Mouse (Mus musculus) gastrocnemius, postnatal 36 days (tissue): Measurements from ENCODE around the gene Zfhx3. TPM values are rescaled to one million over a fixed set of nuclear protein-coding genes. Genes with fewer than 3 reads are reported as not detected.
A peak's percentile ranks its signal among the peaks of the same experiment; 100 is the strongest.

Experiments used
- DNase-seq, 2 experiments: peaks; one replicate each; pipeline ENCODE4 v3.0.0; 2022
- intact Hi-C: fragments of 180-260 bp; cut with DNase I; formaldehyde crosslinking; loops from one replicate; pipeline ENCODE4 v1.15.1; 2025
- total RNA-seq, 2 experiments: library from RNA; stranded (reverse); gene quantifications; 2 replicates each; pipeline ENCODE4 v1.2.3; 2021

Zfhx3 gene
- total RNA-seq, 2 experiments from 2014 or later = 12.7 to 13.4 TPM

DNA sequence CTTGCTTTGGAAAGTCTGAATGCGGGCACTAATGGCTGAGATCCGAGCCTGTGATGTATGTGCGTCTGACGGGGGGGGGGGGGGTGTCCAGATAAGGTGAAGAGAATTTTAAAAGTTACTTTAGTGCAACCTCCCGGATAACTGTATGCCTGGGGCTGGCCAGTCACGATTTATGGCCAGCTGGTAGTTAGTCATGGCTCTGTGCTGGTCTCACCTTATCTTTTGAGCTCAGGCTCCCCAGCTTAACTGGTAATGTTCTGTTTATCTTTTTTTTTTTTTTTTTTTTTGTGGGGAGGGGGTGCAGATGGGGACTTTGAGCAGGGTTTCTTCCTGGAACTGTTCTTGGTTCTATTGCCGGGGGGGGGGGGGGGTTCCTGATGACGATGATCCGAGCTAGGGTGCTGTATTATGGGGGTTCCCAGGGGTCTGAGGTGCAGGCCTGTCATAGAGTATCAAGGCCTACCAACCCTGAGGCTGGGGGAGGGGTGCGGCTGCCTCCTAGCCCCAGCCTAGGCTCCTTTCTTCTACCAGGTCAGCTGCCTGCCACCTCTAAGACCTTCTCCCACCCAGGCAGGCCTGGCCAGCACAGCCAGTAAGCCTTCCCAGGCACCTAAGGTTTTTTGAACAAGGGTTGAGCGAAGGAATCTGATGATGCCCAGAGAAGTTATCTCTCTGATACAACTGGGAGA lies 782.5 kb downstream of the Zfhx3 start:
- intact Hi-C loops = no loop called here

GRCm38 (mm10) chr8:108725631-108726030 lies 783.2 kb downstream of the Zfhx3 start:
- DNase-seq = no peak
- intact Hi-C loops = no loop called here

More for the DNA sequence above, 782.5 kb downstream of the Zfhx3 start:
- no peak for DNase-seq

- no peak for DNase-seq
- intact Hi-C loops = no loop called here
Measured at GRCm38 (mm10) chr8:108726541-108727241, 784.2 kb downstream of the Zfhx3 start.

- intact Hi-C loops = no loop called here
- no peak for DNase-seq
Measured at GRCm38 (mm10) chr8:108729169-108729568, 786.7 kb downstream of the Zfhx3 start.

GRCm38 (mm10) chr8:108729667-108730329 lies 787.4 kb downstream of the Zfhx3 start:
- intact Hi-C loops = no loop called here
- DNase-seq = no peak

- intact Hi-C loops = no loop called here
- no peak for DNase-seq
Measured at GRCm38 (mm10) chr8:108730907-108731440, 788.5 kb downstream of the Zfhx3 start.

DNA sequence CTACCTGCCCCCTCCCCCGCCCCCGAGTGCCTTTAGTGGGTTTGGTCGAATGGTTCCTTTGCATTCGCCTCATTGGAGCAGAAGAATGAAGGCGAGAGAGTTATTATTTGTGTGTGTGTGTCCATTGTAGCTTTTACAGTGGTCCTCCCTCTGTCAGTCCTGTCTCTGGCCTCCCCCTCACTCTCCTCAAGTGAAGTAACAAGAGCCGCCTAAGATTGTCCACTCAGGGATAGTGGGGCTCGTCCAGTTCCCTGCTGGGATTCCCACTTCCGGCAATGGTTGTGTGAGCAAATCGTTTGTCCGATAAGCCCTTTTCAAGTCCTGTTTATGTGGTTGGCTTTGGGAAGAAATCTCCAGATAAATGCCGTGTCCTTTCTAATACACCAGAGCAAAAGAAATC lies 790.1 kb downstream of the Zfhx3 start:
- DNase-seq = no peak
- intact Hi-C loops = no loop called here

DNA sequence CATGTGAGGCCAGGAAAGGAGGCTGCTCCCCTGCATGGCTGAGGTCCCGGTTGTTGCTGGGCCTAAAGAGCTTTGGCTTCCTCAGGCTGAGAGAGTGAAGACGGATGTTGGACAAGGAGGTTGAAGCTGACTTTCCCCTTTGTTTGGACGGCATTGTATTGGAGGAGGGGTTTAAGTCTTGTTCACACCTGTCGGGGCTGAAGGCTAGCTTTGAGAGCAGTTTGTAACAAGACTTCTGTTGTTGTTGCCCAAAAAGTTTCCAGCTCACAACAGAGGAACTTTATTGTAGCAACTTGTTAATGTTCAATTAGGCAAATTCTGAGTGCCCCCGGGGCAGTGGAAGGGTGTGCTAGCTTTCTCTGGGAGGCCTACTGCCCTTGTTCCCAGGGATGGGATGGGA lies 790.9 kb downstream of the Zfhx3 start:
- intact Hi-C loops = no loop called here
- no peak for DNase-seq

GRCm38 (mm10) chr8:108736442-108736841 lies 794.0 kb downstream of the Zfhx3 start:
- intact Hi-C loops = no loop called here
- DNase-seq = no peak

GRCm38 (mm10) chr8:108738179-108738578 lies 795.7 kb downstream of the Zfhx3 start:
- DNase-seq = no peak
- intact Hi-C loops = no loop called here

GRCm38 (mm10) chr8:108739517-108739916 lies 797.1 kb downstream of the Zfhx3 start:
- intact Hi-C loops = no loop called here
- DNase-seq = no peak

GRCm38 (mm10) chr8:108740443-108740842 lies 798.0 kb downstream of the Zfhx3 start:
- no peak for DNase-seq
- intact Hi-C loops = no loop called here

DNA sequence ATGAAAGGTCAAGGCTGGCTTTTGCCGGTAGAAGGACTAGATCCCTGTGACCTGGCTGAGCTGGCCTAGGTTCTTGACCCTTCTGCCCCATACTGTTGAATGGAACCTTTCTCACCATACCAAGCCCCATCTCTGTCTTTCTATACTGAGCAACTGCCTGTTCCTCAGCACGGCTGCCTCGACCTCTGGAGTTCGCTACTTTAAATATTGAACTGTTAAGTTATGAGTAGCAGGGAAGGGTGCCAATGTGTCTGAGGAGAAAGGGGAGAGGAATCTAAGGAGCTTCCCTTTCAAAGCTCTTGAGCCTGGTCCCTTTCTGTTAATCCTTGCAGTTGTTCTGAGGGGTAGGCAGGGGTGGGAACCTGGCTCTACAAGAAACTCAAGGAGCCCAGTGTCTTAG lies 799.2 kb downstream of the Zfhx3 start:
- DNase-seq = no peak

GRCm38 (mm10) chr8:108742465-108742864 lies 800.0 kb downstream of the Zfhx3 start:
- no peak for DNase-seq
- intact Hi-C loops = no loop called here

More for the DNA sequence above, 799.2 kb downstream of the Zfhx3 start:
- intact Hi-C loops = no loop called here

DNA sequence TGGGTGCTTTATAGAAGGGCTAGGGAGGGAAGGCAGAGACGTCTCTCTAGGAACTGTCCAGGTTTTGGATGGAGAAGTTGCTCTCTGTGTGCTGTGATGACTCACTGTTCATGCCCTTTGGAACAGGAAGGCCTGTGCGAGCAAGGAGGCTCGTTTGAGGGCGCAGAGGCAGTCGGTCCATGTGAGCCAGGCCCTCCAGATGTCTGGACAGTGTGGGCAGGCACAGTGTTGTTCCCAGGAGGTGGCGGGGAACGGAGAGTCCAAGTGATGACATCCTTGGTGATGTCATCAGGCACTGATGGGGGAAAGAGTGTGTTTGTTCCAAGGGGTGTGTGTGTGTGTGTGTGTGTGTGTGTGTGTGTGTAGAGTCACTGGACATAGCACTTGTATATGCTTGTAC lies 800.8 kb downstream of the Zfhx3 start:
- peak; percentile 35 to 60 for DNase-seq

DNA sequence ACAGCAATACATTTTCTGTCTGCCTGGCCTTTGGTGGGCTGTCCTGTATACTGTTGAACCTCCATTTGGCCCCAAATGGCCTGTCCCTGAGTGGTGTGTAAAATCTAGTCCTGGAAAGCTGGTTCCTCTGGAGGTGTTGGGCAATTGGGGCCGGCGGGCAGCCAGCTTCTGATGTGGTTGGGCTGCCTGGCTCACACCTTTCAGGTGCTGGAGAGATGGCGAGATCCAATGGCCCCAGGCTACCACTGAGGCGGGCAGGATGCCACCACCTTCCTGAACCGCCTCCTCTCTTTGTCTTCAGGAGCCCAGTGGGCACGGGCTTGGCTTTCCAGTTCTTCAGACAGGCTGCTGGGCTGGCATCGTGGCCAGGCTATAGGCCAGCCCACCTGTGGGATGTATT lies 803.1 kb downstream of the Zfhx3 start:
- intact Hi-C loops = no loop called here

More for the DNA sequence above, 800.8 kb downstream of the Zfhx3 start:
- intact Hi-C loops = no loop called here

DNA sequence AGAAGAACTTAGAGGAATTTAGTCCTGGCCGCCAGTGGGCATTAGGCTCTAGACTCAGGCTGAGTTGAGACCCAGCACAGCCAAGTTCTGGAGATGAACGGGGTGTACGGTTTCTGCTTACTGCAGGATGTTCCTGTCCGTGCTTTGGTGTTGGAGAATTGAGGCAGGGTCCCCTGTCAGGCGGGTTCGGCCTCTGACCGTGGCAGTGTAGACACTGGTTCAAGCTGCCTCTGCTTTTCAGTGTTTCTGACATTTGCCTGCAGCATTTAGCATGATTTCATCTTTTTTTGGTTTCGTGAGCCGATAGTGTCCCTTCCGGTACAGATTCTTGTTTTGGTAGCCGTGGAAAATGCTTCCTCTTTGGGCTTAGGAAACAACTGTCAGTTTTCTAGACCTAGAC lies 805.7 kb downstream of the Zfhx3 start:
- intact Hi-C loops = no loop called here
- no peak for DNase-seq

More for the DNA sequence above, 803.1 kb downstream of the Zfhx3 start:
- no peak for DNase-seq

DNA sequence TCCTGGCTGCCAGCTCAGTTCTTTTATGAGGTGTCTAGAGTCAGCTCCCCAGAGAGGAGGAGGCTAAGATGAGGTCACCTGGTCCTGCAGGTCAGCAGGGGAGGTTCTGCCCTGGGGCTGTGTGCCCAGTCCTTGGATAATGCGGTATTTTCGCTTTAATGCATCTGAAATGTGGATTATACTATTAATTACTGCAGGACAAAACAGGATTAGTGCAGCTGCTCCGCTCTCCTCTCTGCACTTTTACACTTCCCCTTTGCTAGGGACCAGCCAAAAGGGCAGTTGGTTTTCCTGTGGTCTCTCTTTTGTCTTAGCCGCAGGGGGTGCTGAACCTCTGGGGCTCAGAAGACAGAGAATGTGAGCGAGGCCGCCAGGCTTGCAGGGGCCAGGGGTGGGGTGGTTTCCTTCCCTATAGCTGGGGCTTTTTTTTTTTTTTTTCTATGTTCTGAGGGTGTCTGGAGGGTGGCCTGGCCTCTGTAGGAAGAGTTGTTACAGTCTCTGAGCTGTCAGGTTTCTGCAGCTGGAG lies 806.5 kb downstream of the Zfhx3 start:
- intact Hi-C loops = no loop called here
- DNase-seq = peak in 1 of 2 experiments; percentile 34

DNA sequence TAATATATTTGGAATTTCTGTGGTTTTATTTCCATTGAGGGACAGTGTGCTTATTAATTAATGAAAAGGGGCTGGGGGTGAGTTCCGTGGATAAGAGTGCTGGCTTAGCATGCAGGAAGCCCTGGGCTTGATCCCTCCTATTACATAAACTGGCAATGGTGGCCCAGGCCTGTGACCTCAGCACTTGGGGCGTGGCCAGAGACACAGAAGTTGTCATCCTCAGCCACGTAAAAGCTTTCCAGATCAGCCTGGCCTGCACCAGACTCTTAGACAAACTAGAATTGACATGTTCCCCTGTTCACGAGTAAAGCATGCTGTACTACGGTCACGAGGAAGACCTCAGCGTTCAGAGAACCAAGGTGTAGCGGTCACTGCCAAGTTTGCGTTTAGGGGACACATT lies 808.4 kb downstream of the Zfhx3 start:
- intact Hi-C loops = loop anchor here (5.0 kb wide), 1 partner anchor 34 kb away; no protein-coding TSS in a partner anchor
- DNase-seq = peak; percentile 39 to 53

DNA sequence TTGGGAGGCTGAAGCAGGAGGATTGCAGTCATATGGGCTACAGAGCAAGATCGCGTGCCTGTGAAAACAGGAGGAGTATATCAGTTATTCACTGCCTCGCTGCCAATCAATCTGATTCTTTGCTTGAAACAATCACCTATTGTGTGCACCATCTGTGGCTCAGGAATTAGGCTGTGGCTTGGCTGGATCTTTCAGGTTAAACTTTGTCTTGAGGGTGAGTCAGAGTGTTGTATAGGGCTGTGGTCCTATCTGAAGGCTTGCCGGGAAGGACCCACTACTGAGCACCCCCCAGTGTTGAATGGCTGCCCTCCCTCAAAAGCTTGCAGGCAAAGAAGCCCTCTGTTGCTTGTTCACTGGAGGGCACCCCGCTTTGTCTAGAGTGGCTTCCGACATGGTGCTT lies 812.1 kb downstream of the Zfhx3 start:
- intact Hi-C loops = loop anchor here (5.0 kb wide), 1 partner anchor 37 kb away; no protein-coding TSS in a partner anchor
- DNase-seq = no peak
